Mouse (Mus musculus): ENCODE data around the gene Fbxo2. TPM values are rescaled to one million over a fixed set of nuclear protein-coding genes. Genes with fewer than 3 reads are reported as not detected.

Gene Fbxo2
- polyA plus RNA-seq, 1 experiment: 5.1 TPM

- TF ChIP-seq CTCF (IDR thresholded peaks at IDR 0.05; ENCODE audit: borderline replicate concordance, extremely low read depth, insufficient read depth, insufficient read length) (no peak), POLR2A (IDR thresholded peaks at IDR 0.05; ENCODE audit: borderline replicate concordance, extremely low read depth, insufficient read depth, insufficient read length, poor library complexity, severe bottlenecking) (no peak)
- no peak for DNase-seq (ENCODE audit: low read depth)
Observed at GRCm38 (mm10) chr4:148215264-148215900, 55.0 kb downstream of the Fbxo2 start.

Other genes starting within 250 kb of the Fbxo2 start
- 19.7 and 25.3 TPM in 2 replicates for gene Plod1, start 223.9 kb upstream of the Fbxo2 start, polyA plus RNA-seq (2012; rRNA removed)
- gene 2510039O18Rik, start 219.7 kb upstream of the Fbxo2 start, polyA plus RNA-seq (2012; rRNA removed): 56.2 and 63.5 TPM in 2 replicates
- not detected in 2 replicates for gene Nppb, start 174.8 kb upstream of the Fbxo2 start, polyA plus RNA-seq (2012; rRNA removed)
- 0.85 and 1.1 TPM in 2 replicates for gene Nppa, start 159.9 kb upstream of the Fbxo2 start, polyA plus RNA-seq (2012; rRNA removed)
- 57.2 and 64.1 TPM in 2 replicates for gene Clcn6, start 121.8 kb upstream of the Fbxo2 start, polyA plus RNA-seq (2012; rRNA removed)
- 38.6 and 39.4 TPM in 2 replicates for gene Mthfr, start 121.5 kb upstream of the Fbxo2 start, polyA plus RNA-seq (2012; rRNA removed)
- gene Agtrap, start 72.6 kb upstream of the Fbxo2 start, polyA plus RNA-seq (2012; rRNA removed): 4.6 and 5.7 TPM in 2 replicates
- 111 and 132 TPM in 2 replicates for gene Mad2l2, start 30.2 kb upstream of the Fbxo2 start, polyA plus RNA-seq (2012; rRNA removed)
- gene Draxin, start 29.9 kb upstream of the Fbxo2 start, polyA plus RNA-seq (2012; rRNA removed): 54.9 and 73.0 TPM in 2 replicates
- 18.1 and 25.3 TPM in 2 replicates for gene Fbxo6, start 8.5 kb upstream of the Fbxo2 start, polyA plus RNA-seq (2012; rRNA removed)
- gene Fbxo44, start 139 bp upstream of the Fbxo2 start, polyA plus RNA-seq (2012; rRNA removed): 122 and 144 TPM in 2 replicates
- gene Disp3, start 127.3 kb downstream of the Fbxo2 start, polyA plus RNA-seq (2012; rRNA removed): 25.2 and 28.4 TPM in 2 replicates

Measured in brain, embryonic 14.5 days (tissue).